Mouse (Mus musculus) thymus, postnatal 4 days (tissue): ENCODE measurements around the gene Gfpt1.
A peak's percentile ranks its signal among the peaks of the same experiment; 100 is the strongest.
"Not testable (repeated sequence)": the region's sequence is repeated elsewhere in the genome, so short reads cannot be mapped to it uniquely, and the experiment has no call there.

ENCODE experiments used
- DNase-seq: peaks from one replicate; pipeline ENCODE4 v3.0.0; 2021

Gene Gfpt1

GRCm38 (mm10) chr6:87042337-87043130, at the start of gene Gfpt1:
Gene Gfpt1 (plus strand): TSS chr6:87042846.
- DNase-seq = peak; percentile 98

DNA sequence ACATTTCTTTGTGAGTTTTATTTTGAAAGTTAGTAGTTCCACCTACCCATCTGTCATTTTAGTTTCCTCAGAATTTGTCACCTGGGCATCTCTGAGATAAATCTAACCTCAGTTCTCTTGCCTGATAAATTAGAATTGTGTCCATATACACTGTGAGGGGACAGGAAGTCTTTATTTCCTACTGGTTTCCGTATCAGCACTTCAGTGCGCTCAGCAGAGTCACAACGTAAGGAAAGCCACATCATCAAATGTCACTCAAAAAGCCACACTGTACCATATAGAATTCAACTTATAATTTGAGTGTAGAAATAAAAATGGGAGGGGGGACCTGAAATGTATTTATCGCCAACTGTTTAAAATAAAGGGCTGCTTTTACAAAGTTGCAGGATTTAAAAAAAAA, 48.4 kb upstream of the Gfpt1 start:
- no peak for DNase-seq

DNA sequence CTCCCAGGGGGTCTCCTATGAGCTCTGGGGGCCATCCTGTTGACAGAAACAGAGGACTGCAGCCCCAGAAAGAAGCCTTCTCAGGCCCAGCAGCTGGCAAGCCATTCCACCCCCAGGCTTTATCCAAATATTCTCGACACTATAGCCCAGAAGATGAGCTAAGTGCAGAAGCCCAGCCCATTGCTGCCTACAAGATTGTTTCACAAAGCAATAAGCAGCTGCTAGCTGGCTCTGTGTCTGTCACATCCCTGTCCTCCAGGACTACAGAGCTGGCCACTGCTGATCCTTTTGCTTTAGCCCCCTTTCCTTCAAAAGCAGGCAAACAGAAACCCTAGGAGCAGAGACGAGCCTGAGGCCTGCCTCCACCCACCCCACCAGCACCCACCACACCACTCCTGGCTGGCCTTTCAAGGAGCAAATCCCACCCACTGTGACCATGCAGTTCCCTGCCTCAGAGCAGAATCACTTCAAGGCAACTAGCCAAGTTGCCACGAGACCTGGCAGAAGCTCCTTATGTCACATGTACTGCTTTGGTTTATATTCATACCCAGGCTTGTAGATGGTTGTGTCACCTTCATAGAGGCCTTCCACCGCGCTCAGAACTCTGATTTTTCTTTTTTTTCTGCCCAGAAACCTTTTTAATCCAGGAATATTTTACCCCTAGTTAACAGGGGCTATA, 45.9 kb upstream of the Gfpt1 start:
- no peak for DNase-seq

DNA sequence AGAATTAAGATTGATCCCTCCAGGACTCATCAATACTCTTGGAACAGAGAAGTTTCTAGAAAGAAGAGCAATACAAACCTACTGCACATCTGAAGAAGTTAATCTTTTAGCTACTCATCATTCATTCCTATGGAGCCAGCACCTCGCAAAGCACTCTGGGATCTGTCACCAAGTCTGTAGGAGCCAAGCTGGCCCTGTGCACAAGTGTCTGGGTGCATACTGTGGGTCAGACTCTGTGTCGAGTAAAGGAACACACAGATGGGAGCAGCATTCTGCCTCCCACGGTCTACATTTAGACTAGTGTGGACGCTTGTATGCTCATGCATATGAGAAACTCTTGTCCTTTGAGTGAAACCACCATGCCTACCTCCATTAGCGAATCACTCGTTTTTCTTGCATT, 45.3 kb upstream of the Gfpt1 start:
- no peak for DNase-seq

- DNase-seq = no peak
Measured at GRCm38 (mm10) chr6:87001995-87002394, 40.7 kb upstream of the Gfpt1 start.

- peak; percentile 88 for DNase-seq
Measured at GRCm38 (mm10) chr6:87002521-87003055, 40.1 kb upstream of the Gfpt1 start.

GRCm38 (mm10) chr6:87004099-87004498, 38.5 kb upstream of the Gfpt1 start:
- no peak for DNase-seq

GRCm38 (mm10) chr6:87005577-87005976, 37.1 kb upstream of the Gfpt1 start:
- no peak for DNase-seq

GRCm38 (mm10) chr6:87008887-87009286, 33.8 kb upstream of the Gfpt1 start, which contains the start of gene Nfu1:
Gene Nfu1 (plus strand): TSS chr6:87009236.
- no peak for DNase-seq

GRCm38 (mm10) chr6:87009692-87010328, 32.8 kb upstream of the Gfpt1 start:
- peak; percentile 98 for DNase-seq

GRCm38 (mm10) chr6:87016916-87017315, 25.7 kb upstream of the Gfpt1 start:
- peak; percentile 72 for DNase-seq

- no peak for DNase-seq
Measured at GRCm38 (mm10) chr6:87018874-87019273, 23.8 kb upstream of the Gfpt1 start.

DNA sequence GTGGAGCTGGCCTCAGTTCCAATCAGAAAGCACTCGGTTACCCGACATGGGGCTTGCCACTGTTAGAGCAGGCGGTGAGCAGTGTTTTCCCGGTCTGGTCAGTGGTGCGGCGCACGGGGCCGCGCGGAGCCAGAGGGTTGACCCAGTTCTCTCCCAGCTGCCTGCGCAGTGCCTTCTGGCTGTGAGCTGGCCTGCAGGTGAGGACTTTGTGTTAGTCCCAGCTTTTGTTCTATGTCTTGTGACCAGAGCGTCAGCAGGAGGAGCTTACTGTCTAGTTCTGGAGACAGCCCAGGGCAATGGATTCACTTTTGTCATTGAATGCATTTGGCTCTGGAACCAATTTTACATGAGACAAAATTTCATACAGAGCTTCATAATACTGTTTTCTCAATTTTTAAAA, 20.9 kb upstream of the Gfpt1 start:
- no peak for DNase-seq

- DNase-seq = no peak
Measured at GRCm38 (mm10) chr6:87026980-87027379, 15.7 kb upstream of the Gfpt1 start.

DNA sequence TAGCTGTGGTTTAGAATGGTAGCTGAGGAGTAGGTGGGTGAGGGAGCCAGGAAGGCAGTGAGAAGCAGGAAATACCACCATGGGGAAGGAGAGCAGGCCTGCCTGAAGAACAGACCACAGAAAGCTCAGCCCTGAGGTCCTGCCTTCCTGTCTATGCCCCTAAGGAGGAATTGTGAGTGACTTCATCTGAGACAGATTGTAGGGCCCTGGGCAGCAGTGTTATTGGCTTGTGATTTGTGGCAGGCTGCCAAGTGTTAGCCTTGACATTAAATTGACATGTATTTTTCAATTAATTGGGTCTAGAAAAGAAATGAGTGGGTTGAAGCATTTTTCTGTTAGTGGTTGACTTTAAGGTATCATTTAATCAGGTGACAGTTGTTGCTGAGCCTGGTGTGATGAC, 13.8 kb upstream of the Gfpt1 start:
- DNase-seq = no peak

GRCm38 (mm10) chr6:87031310-87031709, 11.3 kb upstream of the Gfpt1 start:
- not testable (repeated sequence) for DNase-seq

DNA sequence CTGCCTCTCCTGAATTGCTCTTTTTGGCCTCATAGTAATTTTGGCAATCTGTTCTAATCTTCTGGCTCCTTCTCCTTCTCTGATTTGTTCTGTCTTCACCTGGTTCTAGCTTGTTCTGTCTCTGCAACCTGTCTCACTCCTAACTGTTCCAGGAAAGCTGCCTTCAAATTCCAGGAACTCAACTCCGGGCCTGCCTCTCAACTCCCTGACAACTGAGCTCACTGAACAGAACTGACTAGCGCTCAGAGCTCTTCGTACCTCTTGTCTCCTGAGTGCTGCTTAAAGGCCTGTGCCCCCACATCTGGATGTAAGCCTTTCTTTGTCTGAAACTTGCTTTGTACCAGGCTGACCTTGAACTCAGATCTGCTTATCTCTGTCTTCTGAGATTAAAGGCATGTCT, 10.2 kb upstream of the Gfpt1 start:
- DNase-seq = no peak

- no peak for DNase-seq
Measured at GRCm38 (mm10) chr6:87034395-87034794, 8.3 kb upstream of the Gfpt1 start.

- no peak for DNase-seq
Measured at GRCm38 (mm10) chr6:87037826-87038620, 4.6 kb upstream of the Gfpt1 start.

DNA sequence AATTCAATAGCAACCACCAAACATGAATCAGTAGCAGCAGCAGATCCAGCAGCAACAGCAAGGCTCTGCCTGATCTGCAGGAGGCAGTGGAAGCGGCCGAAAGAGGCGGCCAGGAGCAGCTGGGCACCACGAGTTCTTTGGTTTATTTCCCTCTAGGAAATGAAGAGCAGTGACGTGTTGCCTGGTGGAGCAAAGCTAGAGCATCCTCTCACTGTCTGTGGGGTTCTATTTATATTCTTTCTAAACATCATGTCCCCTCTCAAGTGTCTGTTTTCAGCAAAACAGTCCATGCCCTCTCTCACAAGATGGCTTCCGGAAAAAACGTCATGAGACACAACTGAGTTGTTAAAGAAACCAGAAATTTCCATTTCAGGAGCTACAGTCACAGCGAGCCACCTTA, 3.5 kb upstream of the Gfpt1 start:
- DNase-seq = no peak

DNA sequence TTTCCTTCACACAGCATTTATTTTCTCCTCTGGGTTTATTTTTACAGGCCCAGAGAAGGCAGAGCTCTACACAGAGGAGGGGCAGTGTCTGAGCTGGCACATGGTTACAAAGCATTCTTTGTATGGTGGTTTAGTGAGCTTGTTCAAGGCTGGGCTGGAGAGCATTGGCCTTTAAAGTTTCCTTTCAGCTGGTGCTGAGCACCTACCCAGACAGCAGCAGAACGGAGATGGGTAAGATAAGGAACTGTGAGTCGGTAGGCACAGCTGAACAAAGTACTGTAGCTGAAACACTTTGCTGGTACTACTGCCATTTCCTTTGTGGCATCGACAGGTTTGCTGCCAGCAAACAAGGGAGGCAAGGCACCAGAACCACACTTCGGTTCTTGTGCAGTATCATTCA, 1.7 kb upstream of the Gfpt1 start:
- peak; percentile 52 for DNase-seq

- DNase-seq = no peak
Measured at GRCm38 (mm10) chr6:87041431-87041830, 1.2 kb upstream of the Gfpt1 start.

DNA sequence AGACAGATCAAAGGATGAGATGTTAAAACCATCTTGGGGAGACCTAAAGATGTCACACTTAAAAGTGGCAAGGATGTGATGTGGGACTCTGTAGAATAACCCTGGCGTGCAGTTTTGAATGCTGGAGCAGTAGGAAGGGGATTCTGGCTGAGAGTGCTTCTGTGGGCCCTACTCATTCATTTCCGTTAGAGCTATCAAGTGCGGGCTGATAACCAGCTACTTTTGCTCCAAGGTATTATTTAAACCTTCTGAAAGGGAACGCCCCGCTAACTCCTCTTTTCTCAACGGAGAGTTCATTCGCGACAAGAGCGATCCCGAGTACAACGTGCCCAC, 676 bp upstream of the Gfpt1 start:
- no peak for DNase-seq
